Mouse (Mus musculus): ENCODE results near the gene Prcc.

- no peak for TF ChIP-seq CTCF (IDR thresholded peaks at IDR 0.05; ENCODE audit: extremely low read depth, insufficient read length, insufficient replicate concordance, low read depth, low read length)
- no peak for TF ChIP-seq POLR2A (IDR thresholded peaks at IDR 0.05; ENCODE audit: low read depth, low read length)
These were observed 33.1 kb upstream of the Prcc start for GRCm38 (mm10) chr3:87918551-87918950.

All from small intestine, adult 2 months (tissue).